Mouse (Mus musculus): Measurements from ENCODE around the gene Icam2. TPM values are rescaled to one million over a fixed set of nuclear protein-coding genes. Genes with fewer than 3 reads are reported as not detected.

Icam2 gene
- polyA plus RNA-seq, 1 experiment from 2014 or later, result 15.4 TPM

DNA sequence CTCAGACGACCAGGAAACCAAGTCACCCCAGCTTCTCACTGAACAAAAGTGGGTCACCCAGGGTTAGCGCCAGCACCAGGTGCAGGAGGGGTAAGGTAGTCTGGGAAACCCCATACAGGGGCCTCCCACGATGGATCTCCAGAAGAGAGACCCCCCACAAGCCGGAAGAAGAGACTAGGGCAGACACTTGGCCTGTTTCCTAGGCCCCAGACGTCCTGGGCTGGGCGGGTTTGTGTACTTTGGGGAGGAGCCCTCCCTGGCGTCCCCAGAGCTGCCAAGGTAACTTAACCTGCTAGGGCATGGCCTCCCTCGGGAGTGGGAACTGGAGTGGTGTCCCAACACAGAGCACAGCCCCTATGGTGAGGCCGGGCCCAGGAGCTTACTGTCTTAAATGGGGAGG, 13.3 kb downstream of the Icam2 start:
- Histone ChIP-seq H3K36me3 (ENCODE audit: control insufficient read depth, insufficient read depth) (no peaks in the 10 kb centered on the region), H3K4me1 (replicated peaks; ENCODE audit: control insufficient read depth, insufficient read depth, low read length) (0 out of 2 replicates have a peak, but pooled peaks cover 3% of the 10 kb centered on the region), H3K4me3 (ENCODE audit: low read depth, low read length) (no peak overlapping the region), H3K27me3 (replicated peaks; ENCODE audit: control insufficient read depth, insufficient read depth, low read length) (no peaks in the 10 kb centered on the region), H3K27ac (ENCODE audit: low read depth, low read length) (no peak overlapping the region; the same call in 1 of the 2 replicates), H3K4me2 (replicated peaks; ENCODE audit: low read depth) (no peak overlapping the region), H3K9ac (ENCODE audit: low read depth, low read length) (no peak overlapping the region), H3K9me3 (ENCODE audit: control insufficient read depth) (no peaks in the 10 kb centered on the region)
- 22% methylated on average over 9 of the region's 9 CpGs for WGBS
- TF ChIP-seq CTCF (IDR thresholded peaks at IDR 0.05; ENCODE audit: low read depth), result no peak
- peak; percentile 53 for ATAC-seq

DNA sequence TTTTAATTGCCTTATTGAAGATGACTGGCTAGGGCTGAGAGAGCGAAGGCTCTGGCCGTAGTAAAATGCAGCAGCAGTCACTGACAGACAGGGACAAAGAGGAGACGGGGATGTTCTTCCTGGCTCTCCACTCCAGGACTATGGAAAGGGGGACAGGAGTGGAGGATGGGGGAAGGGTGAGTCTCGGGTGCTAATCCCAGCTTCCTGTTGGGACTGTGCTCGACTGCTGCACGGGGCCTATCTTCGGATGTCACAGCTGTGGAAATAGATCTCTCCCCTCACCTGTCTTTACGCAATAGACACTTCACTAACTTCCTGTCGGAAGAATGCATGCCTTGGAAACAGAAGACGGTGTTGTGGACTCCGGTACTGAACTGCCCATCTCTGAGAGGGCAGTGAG, 13.9 kb downstream of the Icam2 start:
- H3K9ac ChIP-seq (ENCODE audit: low read depth, low read length), result no peak overlapping the region
- no peak; the same call in 1 of the 2 replicates for ATAC-seq
- no peaks in the 10 kb centered on the region for H3K36me3 ChIP-seq (ENCODE audit: control insufficient read depth, insufficient read depth)
- H3K4me1 ChIP-seq (replicated peaks; ENCODE audit: control insufficient read depth, insufficient read depth, low read length), result 0 out of 2 replicates have a peak, but pooled peaks cover 3% of the 10 kb centered on the region
- no peak overlapping the region for H3K27ac ChIP-seq (ENCODE audit: low read depth, low read length)
- H3K4me2 ChIP-seq (replicated peaks; ENCODE audit: low read depth), result no peak overlapping the region
- H3K9me3 ChIP-seq (ENCODE audit: control insufficient read depth), result no peaks in the 10 kb centered on the region
- H3K4me3 ChIP-seq (ENCODE audit: low read depth, low read length), result no peak overlapping the region
- TF ChIP-seq CTCF (IDR thresholded peaks at IDR 0.05; ENCODE audit: low read depth), result no peak
- 42% methylated on average over 11 of the region's 11 CpGs for WGBS
- H3K27me3 ChIP-seq (replicated peaks; ENCODE audit: control insufficient read depth, insufficient read depth, low read length), result no peaks in the 10 kb centered on the region

DNA sequence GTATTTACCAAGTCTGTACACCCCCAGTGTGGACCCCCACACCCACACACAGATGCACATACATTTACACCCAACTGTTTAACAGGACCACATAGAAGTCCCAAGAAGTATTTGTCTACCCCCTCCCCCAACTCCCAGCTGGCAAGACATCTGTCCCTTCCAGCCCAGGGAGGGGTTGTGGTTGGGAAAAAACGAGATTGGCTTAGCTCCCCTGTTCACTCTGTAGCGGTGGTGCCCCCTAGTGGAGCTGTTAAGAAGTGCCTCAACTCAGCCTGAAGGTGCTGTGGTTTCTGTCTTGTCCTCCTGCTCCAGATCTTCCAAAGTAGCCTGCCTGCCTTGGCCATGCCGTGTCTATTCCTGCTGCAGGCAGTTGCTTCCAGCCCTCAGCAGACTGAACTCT, 21.6 kb downstream of the Icam2 start:
- Histone ChIP-seq H3K27ac (ENCODE audit: low read depth, low read length) (no peak overlapping the region), H3K4me1 (replicated peaks; ENCODE audit: control insufficient read depth, insufficient read depth, low read length) (no peaks in the 10 kb centered on the region), H3K4me2 (replicated peaks; ENCODE audit: low read depth) (no peak overlapping the region), H3K4me3 (ENCODE audit: low read depth, low read length) (no peak overlapping the region), H3K36me3 (ENCODE audit: control insufficient read depth, insufficient read depth) (no peaks in the 10 kb centered on the region), H3K9me3 (ENCODE audit: control insufficient read depth) (no peaks in the 10 kb centered on the region), H3K9ac (ENCODE audit: low read depth, low read length) (no peak overlapping the region), H3K27me3 (replicated peaks; ENCODE audit: control insufficient read depth, insufficient read depth, low read length) (no peaks in the 10 kb centered on the region)
- TF ChIP-seq CTCF (IDR thresholded peaks at IDR 0.05; ENCODE audit: low read depth), result peak; percentile 86
- ATAC-seq, result no peak
- WGBS, result 11% methylated on average over 3 of the region's 3 CpGs

DNA sequence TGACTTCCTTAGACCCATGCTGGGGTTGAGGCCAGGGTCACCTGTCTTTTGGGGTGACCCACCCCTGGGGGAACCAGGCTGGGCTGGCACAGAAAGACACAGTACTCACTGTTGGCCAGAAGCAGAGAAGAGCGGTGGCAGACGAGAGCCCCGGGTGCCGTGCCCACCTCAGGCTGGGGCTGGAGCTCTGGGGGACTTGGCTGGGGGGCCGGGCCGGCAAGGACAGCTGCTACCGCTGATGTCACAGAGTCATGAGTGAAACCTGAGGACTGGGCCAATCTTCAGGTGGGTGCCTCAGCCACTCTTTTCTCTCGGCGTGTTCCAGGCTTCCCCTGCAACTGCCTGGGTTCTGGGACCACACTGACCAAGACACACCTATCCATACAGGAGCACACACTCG, 22.5 kb downstream of the Icam2 start, which contains the start of gene Prr29:
Gene Prr29 (plus strand): TSS at position 107 of the 400 bp plus-strand sequence.
- 0 out of 2 replicates have a peak within 1 kb of the TSS, but pooled peaks have one; percentile 6 for H3K4me2 ChIP-seq (replicated peaks; ENCODE audit: low read depth)

DNA sequence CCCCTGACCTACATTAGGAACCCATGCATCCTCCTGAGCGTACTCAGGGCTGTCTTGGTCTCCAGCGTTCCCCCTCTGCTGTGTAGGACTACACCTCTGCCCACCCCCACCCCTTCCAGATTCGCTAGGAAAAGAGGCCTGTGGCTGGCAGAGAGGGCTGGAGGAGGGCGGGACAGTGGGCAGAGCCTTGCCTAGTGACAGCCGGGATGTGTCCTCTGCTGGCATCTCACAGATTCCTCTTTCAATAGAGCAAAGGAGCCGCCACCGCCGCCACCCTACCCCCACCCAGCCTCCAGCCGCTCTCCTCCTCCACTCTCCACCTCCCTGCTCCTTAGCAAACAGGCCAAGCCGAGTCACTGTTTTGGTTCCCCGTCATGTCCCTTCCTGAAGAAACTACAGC, 23.2 kb downstream of the Icam2 start:
- H3K4me3 ChIP-seq (ENCODE audit: low read depth, low read length), result no peak overlapping the region
- TF ChIP-seq CTCF (IDR thresholded peaks at IDR 0.05; ENCODE audit: low read depth), result no peak
- 0 out of 2 replicates have a peak overlapping the region, but pooled peaks have one; percentile 6 for H3K4me2 ChIP-seq (replicated peaks; ENCODE audit: low read depth)
- H3K36me3 ChIP-seq (ENCODE audit: control insufficient read depth, insufficient read depth), result no peaks in the 10 kb centered on the region
- H3K9ac ChIP-seq (ENCODE audit: low read depth, low read length), result no peak overlapping the region
- no peaks in the 10 kb centered on the region for H3K4me1 ChIP-seq (replicated peaks; ENCODE audit: control insufficient read depth, insufficient read depth, low read length)
- ATAC-seq, result no peak
- H3K9me3 ChIP-seq (ENCODE audit: control insufficient read depth), result no peaks in the 10 kb centered on the region
- 14% methylated on average over 11 of the region's 11 CpGs for WGBS
- no peak overlapping the region for H3K27ac ChIP-seq (ENCODE audit: low read depth, low read length)
- no peaks in the 10 kb centered on the region for H3K27me3 ChIP-seq (replicated peaks; ENCODE audit: control insufficient read depth, insufficient read depth, low read length)

More for the DNA sequence above, 22.5 kb downstream of the Icam2 start, which contains the start of gene Prr29:
- 46% methylated on average over 10 of the region's 10 CpGs for WGBS
- Histone ChIP-seq H3K27me3 (replicated peaks; ENCODE audit: control insufficient read depth, insufficient read depth, low read length) (no peaks in the 10 kb centered on the region), H3K4me3 (ENCODE audit: low read depth, low read length) (no peak within 1 kb of the TSS), H3K9ac (ENCODE audit: low read depth, low read length) (no peak within 1 kb of the TSS), H3K27ac (ENCODE audit: low read depth, low read length) (no peak within 1 kb of the TSS), H3K36me3 (ENCODE audit: control insufficient read depth, insufficient read depth) (no peaks in the 10 kb centered on the region), H3K4me1 (replicated peaks; ENCODE audit: control insufficient read depth, insufficient read depth, low read length) (no peaks in the 10 kb centered on the region), H3K9me3 (ENCODE audit: control insufficient read depth) (no peaks in the 10 kb centered on the region)
- ATAC-seq, result 0 out of 2 replicates have a peak, but pooled peaks have one; percentile 22
- no peak for TF ChIP-seq CTCF (IDR thresholded peaks at IDR 0.05; ENCODE audit: low read depth)

DNA sequence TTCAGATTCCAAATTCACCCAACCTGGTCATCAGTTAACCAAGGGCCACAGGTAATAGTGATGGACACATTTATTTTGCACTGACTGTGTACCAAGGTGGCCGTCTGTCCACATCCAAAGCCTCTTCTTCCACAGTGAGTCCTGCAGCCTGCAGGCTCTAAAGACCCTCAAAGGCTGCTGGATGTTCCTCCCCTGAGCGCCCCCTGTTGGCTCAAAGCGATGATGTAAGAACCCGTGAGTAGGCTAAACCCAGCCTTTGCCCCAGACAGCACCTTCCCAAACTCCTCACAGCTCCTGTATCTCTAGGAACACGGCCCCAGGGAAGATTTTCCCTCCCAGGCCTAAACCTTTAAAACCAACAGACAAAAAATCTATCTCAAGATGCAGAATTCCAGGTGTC, 28.5 kb downstream of the Icam2 start:
- Histone ChIP-seq H3K4me1 (replicated peaks; ENCODE audit: control insufficient read depth, insufficient read depth, low read length) (no peaks in the 10 kb centered on the region), H3K27me3 (replicated peaks; ENCODE audit: control insufficient read depth, insufficient read depth, low read length) (no peaks in the 10 kb centered on the region), H3K4me2 (replicated peaks; ENCODE audit: low read depth) (no peak overlapping the region), H3K4me3 (ENCODE audit: low read depth, low read length) (no peak overlapping the region), H3K36me3 (ENCODE audit: control insufficient read depth, insufficient read depth) (no peaks in the 10 kb centered on the region), H3K9me3 (ENCODE audit: control insufficient read depth) (no peaks in the 10 kb centered on the region), H3K27ac (ENCODE audit: low read depth, low read length) (no peak overlapping the region), H3K9ac (ENCODE audit: low read depth, low read length) (no peak overlapping the region)
- peak; percentile 53 for TF ChIP-seq CTCF (IDR thresholded peaks at IDR 0.05; ENCODE audit: low read depth)
- ATAC-seq, result no peak
- 36% methylated on average over 5 of the region's 5 CpGs for WGBS
